Mouse (Mus musculus): Measurements from ENCODE around the gene L3mbtl3.
A peak's percentile ranks its signal among the peaks of the same experiment; 100 is the strongest.

L3mbtl3 gene

GRCm38 (mm10) chr10:26375790-26376545, at the start of gene L3mbtl3:
L3mbtl3 (minus strand) TSS chr10:26375971.
- peak; percentile 92 to 97 for DNase-seq (ENCODE audit: inconsistent age in 2 of 2, low spot score in 1 of 2)

DNA sequence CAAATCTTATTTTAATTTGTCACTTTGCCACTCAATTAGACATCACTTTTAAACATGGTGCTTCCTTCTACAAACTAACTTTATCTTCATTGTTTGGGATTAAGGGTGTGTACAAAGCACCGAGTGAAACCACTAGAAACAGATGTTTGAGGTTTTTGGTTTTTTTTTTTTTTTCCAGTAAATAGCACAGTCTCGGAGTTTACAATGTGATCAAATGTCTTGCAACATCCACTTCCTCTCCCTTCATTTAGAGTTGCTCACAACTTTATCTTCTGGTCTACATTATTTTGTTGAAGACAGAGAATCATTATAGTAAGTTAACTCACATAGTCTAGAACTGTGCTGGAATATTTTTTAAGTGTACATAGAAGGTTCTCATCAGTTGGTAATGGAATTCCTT, 45.4 kb upstream of the L3mbtl3 start:
- DNase-seq (ENCODE audit: inconsistent age in 2 of 2, low spot score in 1 of 2): no peak

DNA sequence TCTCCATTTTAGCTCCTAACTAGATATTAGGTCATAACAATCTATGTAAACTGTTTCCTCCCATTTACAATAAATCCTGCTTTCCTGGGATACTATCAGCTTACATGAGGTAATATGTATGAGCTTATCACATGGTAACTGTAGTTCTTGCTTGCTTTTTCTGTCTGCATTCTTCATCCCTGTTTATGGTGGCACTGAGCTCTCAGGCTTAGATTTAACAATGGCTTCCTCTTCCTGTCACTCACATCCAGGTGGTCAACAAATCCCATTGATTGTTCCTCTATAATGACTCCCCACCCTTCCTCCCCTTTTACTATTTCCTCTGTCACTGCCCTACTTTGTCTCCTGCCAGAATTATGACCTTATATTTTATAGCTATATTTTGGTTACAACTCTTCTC, 12.9 kb upstream of the L3mbtl3 start:
- no peak for DNase-seq (ENCODE audit: inconsistent age in 2 of 2, low spot score in 1 of 2)

GRCm38 (mm10) chr10:26377332-26377602, 1.5 kb upstream of the L3mbtl3 start:
- DNase-seq (ENCODE audit: inconsistent age in 2 of 2, low spot score in 1 of 2): no peak

- DNase-seq (ENCODE audit: inconsistent age in 2 of 2, low spot score in 1 of 2): peak in 1 of 2 experiments; percentile 11
Observed at GRCm38 (mm10) chr10:26376546-26377331, 968 bp upstream of the L3mbtl3 start.

DNA sequence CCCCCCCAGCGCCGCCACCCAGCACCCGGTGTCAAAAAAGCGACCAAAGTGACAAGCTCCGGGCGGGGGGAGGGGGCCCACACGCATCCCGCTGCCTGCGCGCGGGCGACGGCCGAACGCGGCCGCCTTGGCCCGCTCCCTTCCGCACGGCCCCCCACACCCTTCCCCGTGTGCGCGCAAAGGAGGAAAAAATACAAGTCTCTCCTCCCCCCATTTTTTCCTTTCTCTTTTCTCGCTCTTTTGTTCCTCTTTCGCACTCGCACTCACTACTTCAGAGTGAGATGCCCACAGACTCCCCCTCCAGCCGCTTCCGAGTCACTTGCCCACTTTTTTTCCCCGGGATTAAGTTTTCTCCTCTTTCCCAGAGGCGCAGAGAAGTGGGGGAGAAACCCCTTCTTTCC, 420 bp downstream of the L3mbtl3 start:
- DNase-seq (ENCODE audit: inconsistent age in 2 of 2, low spot score in 1 of 2): no peak

DNA sequence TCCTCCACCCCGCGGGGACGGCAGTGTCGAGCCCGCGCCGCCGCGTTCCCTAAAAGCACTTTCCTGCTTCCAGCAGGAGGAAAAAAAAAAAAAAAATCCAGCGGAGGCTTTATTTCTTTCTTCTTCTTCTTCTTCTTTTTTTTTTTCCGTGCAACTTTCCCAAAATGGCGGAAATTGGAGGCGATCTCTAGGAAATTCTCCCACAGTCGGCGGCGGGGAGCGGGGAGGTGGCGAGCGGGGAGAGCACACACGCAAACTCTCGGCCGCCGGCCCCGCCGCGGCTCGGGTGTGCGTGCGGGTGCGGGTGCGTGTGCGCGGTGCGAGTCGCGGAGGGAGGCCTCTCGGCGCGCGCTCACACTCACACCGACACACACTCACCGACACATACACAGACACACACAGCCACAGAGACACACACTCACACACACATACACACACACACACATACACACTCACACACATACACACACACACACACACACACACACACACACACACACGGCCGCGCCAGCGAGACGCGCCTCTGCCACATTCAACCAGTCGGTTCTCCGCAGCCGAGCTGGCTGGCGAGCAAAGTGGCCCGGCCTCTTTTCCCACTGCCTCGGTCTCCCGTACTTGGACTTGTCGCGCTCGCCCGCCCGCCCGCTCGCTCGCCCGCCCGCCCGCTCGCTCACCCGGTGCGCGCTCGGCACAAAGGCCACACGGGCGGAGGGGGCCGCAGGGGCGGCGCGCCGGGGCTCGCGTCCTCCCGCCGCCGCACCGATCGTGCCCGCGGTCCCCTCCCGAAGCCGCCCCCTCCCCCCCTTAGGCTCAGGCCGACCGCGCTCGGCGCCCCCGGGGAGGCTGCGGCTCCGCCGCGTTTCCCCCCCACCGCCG, 1.1 kb downstream of the L3mbtl3 start:
- peak; percentile 64 to 87 for DNase-seq (ENCODE audit: inconsistent age in 2 of 2, low spot score in 1 of 2)

DNA sequence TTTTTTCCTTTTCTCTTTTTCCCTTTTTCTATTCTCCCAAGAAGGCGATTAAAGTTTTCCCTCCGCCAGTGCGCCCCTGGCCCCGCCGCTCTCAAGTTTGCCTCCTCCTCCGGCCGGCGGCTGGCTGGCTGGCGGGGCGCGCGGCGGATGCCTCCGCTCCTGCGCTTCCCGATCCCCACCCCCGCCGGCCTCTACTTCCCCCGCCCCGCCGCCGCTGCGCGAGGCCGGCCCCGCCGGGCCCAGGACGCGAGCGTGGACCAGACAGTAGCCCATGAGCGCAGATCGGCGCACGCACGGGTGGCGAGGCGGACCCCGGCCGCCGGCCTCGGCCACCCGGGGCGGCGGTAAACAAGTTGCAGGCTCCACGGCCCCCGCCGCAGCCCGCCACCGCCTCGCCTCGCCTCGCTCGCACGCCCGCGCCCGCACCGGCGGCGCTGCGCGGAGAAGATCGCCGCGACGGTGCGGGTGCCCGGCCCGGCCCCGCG, 1.8 kb downstream of the L3mbtl3 start:
- peak; percentile 77 to 93 for DNase-seq (ENCODE audit: inconsistent age in 2 of 2, low spot score in 1 of 2)

DNA sequence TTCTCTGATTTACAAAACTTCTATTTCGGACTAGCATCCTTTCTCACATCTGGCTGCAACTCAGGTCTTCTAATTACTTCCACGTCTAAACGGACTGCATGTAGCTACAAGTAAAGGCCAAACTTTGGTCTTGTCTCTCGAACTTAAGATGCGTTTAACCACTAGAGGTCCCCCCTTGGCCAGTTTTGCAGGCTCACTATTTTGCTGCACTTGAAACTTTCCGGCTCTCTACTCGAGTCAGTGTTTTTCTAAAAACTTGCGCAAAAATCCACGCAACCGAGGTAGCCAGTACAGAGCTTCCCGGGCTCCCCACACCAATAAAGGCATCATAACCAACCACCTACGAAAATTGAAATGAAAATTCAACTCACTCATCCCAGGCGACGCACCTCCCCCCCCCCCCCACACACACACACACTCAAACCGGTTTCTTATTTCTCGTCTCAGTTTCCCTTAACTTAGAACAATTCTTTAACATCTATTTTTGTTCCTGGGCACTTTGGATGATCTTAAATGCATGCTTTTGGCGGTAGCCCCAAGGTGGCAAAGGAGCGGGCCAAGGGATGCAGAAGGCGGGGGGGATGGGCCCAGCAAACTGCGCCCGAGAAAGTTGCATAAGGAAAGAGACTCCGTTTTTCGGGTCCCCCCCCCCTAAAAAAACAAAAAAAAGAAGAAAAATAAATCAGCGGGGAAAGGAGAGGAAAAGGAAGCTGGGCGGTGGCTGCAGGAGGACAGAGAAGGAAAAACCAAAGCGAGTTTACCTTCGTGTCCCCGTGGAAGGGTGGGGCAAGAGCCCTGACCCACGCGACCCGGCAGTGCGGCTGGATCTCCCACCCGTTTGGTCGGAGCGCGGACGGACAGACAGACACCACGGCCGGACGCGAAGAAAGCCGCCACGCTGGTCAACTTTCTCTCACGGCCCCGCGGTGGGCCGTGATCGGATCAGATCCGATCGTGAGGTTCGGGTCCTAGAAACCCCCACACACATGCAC, 2.5 kb downstream of the L3mbtl3 start:
- DNase-seq (ENCODE audit: inconsistent age in 2 of 2, low spot score in 1 of 2): peak; percentile 85 to 96

DNA sequence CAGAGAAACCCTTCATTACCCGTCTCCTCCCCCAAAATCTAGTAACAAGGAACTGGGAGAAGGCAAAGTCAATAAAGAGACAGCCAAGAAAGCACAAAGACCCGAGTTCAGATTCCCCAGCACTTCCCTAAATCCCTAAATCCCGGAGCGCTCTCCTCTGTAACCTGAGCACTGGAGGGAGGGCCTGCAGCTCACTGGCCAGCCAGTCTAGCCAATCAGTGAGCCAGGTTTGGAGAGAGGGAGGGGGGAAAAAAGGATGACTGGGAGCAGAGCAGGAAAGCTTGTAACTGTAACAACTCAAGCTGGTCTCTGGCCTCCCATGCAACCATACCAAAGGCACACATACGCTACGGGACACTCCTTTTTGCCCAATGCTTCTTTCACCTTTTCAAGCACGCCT, 4.4 kb downstream of the L3mbtl3 start:
- peak in 1 of 2 experiments; percentile 31 for DNase-seq (ENCODE audit: inconsistent age in 2 of 2, low spot score in 1 of 2)

DNA sequence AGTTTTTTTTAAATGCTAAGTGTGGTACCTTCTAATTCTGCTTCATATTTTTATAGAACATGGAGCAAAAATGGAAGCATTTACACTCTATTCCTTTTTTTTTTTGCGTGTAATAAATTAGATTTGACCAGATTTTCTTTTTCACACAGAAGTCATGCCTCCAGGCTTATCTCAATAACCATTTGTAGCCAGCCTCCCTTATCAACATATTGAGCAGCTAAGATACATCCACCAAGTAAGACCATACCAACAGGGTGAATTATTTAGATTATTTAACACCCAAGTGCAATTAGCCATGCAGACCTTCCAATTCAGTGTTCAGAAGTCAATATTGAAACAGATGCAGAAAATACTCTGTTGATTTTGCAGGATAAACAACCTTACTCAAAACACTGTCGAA, 10.8 kb downstream of the L3mbtl3 start:
- DNase-seq (ENCODE audit: inconsistent age in 2 of 2, low spot score in 1 of 2): no peak

DNA sequence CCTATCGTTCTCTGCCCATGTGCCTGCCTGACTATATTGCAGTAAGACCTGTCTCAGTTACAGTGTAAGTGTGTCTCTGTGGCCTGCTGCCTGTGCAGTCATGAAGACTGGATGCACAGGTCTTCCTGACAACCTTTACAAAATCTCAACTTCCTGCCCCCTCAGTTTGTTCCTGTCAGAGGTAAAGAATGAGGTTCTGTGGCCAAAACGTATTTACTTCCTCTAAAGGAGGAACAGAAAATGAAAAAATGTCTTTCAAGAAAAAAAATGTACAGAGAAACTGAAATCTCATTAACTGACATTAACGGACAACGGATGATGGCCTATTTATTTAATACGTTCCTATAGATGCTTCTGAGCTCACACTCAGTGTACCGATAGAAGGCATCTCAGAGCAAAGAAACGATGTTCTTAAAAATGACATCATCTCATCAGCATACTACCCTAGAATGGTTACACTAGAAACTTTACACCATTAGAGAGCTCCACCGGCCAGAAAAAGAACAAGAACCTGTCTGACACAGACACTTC, 11.4 kb downstream of the L3mbtl3 start:
- DNase-seq (ENCODE audit: inconsistent age in 2 of 2, low spot score in 1 of 2): no peak

- DNase-seq (ENCODE audit: inconsistent age in 2 of 2, low spot score in 1 of 2): no peak
Observed at GRCm38 (mm10) chr10:26363605-26364004, 12.2 kb downstream of the L3mbtl3 start.

- no peak for DNase-seq (ENCODE audit: inconsistent age in 2 of 2, low spot score in 1 of 2)
Observed at GRCm38 (mm10) chr10:26358798-26359197, 17.0 kb downstream of the L3mbtl3 start.

DNA sequence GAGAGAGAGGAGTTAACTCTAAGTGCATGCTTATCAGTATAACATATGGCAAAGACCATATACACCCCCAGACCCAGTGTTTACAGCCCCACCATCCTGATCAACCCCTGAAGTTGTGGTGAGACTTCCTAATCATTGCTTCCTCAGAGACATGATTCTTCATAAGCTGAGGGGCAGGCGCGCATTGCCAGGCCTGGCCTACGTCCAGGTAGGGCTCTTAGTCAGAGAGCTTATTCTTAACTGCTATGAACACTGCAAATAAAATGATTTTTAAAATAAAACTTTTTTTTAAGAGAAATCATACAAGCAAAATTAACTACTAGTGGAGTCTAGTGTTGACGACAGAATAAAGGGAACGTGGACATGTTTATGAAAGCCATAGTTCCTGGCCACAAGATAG, 17.5 kb downstream of the L3mbtl3 start:
- DNase-seq (ENCODE audit: inconsistent age in 2 of 2, low spot score in 1 of 2): peak; percentile 20 to 68

DNA sequence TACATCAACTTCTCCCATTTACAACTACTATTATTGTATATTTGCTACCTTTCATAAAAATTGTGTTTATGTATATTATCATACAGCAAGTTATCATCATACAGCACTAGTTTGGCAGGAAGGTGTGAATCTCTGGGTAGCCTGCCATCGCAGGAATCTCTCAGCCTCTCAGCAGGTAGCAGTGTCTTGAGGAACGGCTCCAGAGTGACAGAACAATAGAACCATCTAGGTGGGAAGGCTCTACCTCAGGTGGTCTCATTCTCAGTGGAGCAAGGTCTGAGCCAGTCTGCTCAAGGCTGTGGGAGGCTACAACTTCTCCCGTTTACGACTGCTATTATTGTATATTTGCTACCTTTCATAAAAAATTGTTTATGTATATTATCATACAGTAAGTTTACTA, 22.0 kb downstream of the L3mbtl3 start:
- no peak for DNase-seq (ENCODE audit: inconsistent age in 2 of 2, low spot score in 1 of 2)

- DNase-seq (ENCODE audit: inconsistent age in 2 of 2, low spot score in 1 of 2): no peak
Observed at GRCm38 (mm10) chr10:26351129-26351738, 24.5 kb downstream of the L3mbtl3 start.

- no peak for DNase-seq (ENCODE audit: inconsistent age in 2 of 2, low spot score in 1 of 2)
Observed at GRCm38 (mm10) chr10:26350153-26350552, 25.6 kb downstream of the L3mbtl3 start.

DNA sequence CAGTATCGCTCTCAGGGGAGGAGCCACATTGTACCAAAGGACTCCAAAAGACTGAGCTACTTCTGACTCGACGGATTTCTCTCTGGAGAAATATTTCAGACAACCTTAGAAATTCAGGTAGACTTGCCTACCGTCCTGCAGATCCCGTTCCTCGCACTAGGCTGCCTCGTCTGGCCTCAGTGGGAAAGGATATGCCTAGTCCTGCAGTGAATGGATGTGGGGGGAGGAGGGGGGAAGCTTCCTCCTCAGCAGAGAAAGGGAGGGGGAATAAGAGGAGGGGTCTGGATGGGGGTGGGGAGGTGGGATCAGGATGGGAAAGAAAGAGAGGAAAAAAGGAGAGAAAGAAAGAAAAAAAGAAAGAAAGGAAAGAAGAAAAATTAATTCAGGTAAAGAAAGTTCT, 28.2 kb downstream of the L3mbtl3 start:
- no peak for DNase-seq (ENCODE audit: inconsistent age in 2 of 2, low spot score in 1 of 2)

- DNase-seq (ENCODE audit: inconsistent age in 2 of 2, low spot score in 1 of 2): no peak
Observed at GRCm38 (mm10) chr10:26345879-26346278, 29.9 kb downstream of the L3mbtl3 start.

Measured in adrenal gland, adult (tissue).